Mouse (Mus musculus) limb, embryonic 12.5 days (tissue): ENCODE results near the gene Gm43552. TPM values are rescaled to one million over a fixed set of nuclear protein-coding genes. Genes with fewer than 3 reads are reported as not detected.

Experiments used
- ATAC-seq: fragments of 200-750 bp; cut with Nextera tagmentation; 2 replicates; pipeline ENCODE4 v1.8.0; 2017; ENCODE audit warnings: low read depth, moderate TSS enrichment; ENCODE audit not compliant: insufficient number of reproducible peaks, insufficient read depth, low FRiP score, low TSS enrichment
- H3K27ac ChIP-seq: fragments of 300-500 bp; sonication (generic); 2 replicates; pipeline ENCODE4 v1.5.1; 2016; ENCODE audit warnings: mild to moderate bottlenecking, moderate library complexity
- H3K27me3 ChIP-seq: fragments of 300-500 bp; sonication (generic); 2 replicates; pipeline ENCODE4 v1.6.1; 2016; ENCODE audit warnings: mild to moderate bottlenecking, moderate library complexity
- H3K36me3 ChIP-seq: fragments of 300-500 bp; sonication (generic); 2 replicates; pipeline ENCODE4 v1.6.1; 2016; ENCODE audit warnings: mild to moderate bottlenecking, moderate library complexity
- H3K4me1 ChIP-seq: fragments of 300-500 bp; sonication (generic); replicated peaks from 2 replicates; pipeline ENCODE4 v1.6.1; 2016
- H3K4me2 ChIP-seq: fragments of 300-500 bp; sonication (generic); 2 replicates; pipeline ENCODE4 v1.6.1; 2016; ENCODE audit warnings: mild to moderate bottlenecking, moderate library complexity
- H3K4me3 ChIP-seq: fragments of 300-500 bp; sonication (generic); replicated peaks from 2 replicates; pipeline ENCODE4 v1.5.1; 2016; ENCODE audit warnings: mild to moderate bottlenecking
- H3K9ac ChIP-seq: fragments of 300-500 bp; sonication (generic); replicated peaks from 2 replicates; pipeline ENCODE4 v1.6.1; 2016; ENCODE audit warnings: mild to moderate bottlenecking, moderate library complexity
- H3K9me3 ChIP-seq: fragments of 300-500 bp; sonication (generic); 2 replicates; pipeline ENCODE4 v1.6.1; 2016; ENCODE audit warnings: mild to moderate bottlenecking, moderate library complexity
- WGBS: fragments of 180-500 bp; shearing (Covaris S2); methylation state at CpG from one replicate; pipeline ENCODE4 v1.1.7; 2016; 5-methylcytosine and 5-hydroxymethylcytosine counted together
- polyA plus RNA-seq: library from polyadenylated mRNA; unstranded; fragments of >200 nt; fragmentation: Nextera tagmentation; extraction: Ambion mirVana; gene quantifications from 2 replicates; pipeline ENCODE4 v1.2.1, GENCODE M21; 2016

The Gm43552 gene
- polyA plus RNA-seq, 1 experiment from 2014 or later, result not detected

GRCm38 (mm10) chr5:65466911-65467310 lies 25.7 kb downstream of the Gm43552 start:
- H3K9ac ChIP-seq, result no peak overlapping the region
- no peak overlapping the region for H3K4me2 ChIP-seq
- H3K4me3 ChIP-seq, result no peak overlapping the region
- H3K27me3 ChIP-seq, result no peaks in the 10 kb centered on the region
- no peak for ATAC-seq
- no peak overlapping the region for H3K27ac ChIP-seq
- H3K9me3 ChIP-seq, result no peaks in the 10 kb centered on the region; the same call in 1 of the 2 replicates
- WGBS, result 68% methylated on average over 3 of the region's 3 CpGs
- H3K36me3 ChIP-seq, result peaks cover 40% of the 10 kb centered on the region
- H3K4me1 ChIP-seq, result no peaks in the 10 kb centered on the region

GRCm38 (mm10) chr5:65460361-65460760 lies 32.3 kb downstream of the Gm43552 start:
- H3K27ac ChIP-seq, result no peak overlapping the region
- 88% methylated on average over 14 of the region's 14 CpGs for WGBS
- H3K9me3 ChIP-seq, result no peaks in the 10 kb centered on the region
- no peak overlapping the region for H3K4me3 ChIP-seq
- H3K4me2 ChIP-seq, result no peak overlapping the region
- no peaks in the 10 kb centered on the region for H3K27me3 ChIP-seq
- ATAC-seq, result no peak
- H3K9ac ChIP-seq, result no peak overlapping the region
- peaks cover 32% of the 10 kb centered on the region for H3K4me1 ChIP-seq
- H3K36me3 ChIP-seq, result peaks cover 21% of the 10 kb centered on the region; the same call in 1 of the 2 replicates

- Histone ChIP-seq H3K27me3 (no peaks in the 10 kb centered on the region), H3K9me3 (no peaks in the 10 kb centered on the region), H3K4me3 (no peak overlapping the region), H3K4me1 (peaks cover 32% of the 10 kb centered on the region), H3K27ac (no peak overlapping the region), H3K36me3 (peaks cover 18% of the 10 kb centered on the region; the same call in 1 of the 2 replicates), H3K4me2 (no peak overlapping the region), H3K9ac (no peak overlapping the region)
- no peak for ATAC-seq
- 86% methylated on average over 3 of the region's 3 CpGs for WGBS
Measured at GRCm38 (mm10) chr5:65459454-65459853, 33.2 kb downstream of the Gm43552 start.

GRCm38 (mm10) chr5:65457846-65458245 lies 34.8 kb downstream of the Gm43552 start:
- H3K4me1 ChIP-seq, result peaks cover 32% of the 10 kb centered on the region
- no peak for ATAC-seq
- H3K4me3 ChIP-seq, result no peak overlapping the region
- H3K9me3 ChIP-seq, result no peaks in the 10 kb centered on the region
- peak overlapping the region; percentile 88 for H3K27ac ChIP-seq
- WGBS, result 56% methylated on average over 5 of the region's 5 CpGs
- H3K4me2 ChIP-seq, result no peak overlapping the region
- H3K27me3 ChIP-seq, result no peaks in the 10 kb centered on the region
- H3K36me3 ChIP-seq, result peaks cover 25% of the 10 kb centered on the region; the same call in 1 of the 2 replicates
- no peak overlapping the region for H3K9ac ChIP-seq

- 32% methylated on average over 7 of the region's 7 CpGs for WGBS
- H3K4me3 ChIP-seq, result no peak overlapping the region
- H3K27ac ChIP-seq, result peak overlapping the region; percentile 88
- H3K27me3 ChIP-seq, result no peaks in the 10 kb centered on the region
- peak; percentile 85; the same call in 1 of the 2 replicates for ATAC-seq
- no peaks in the 10 kb centered on the region for H3K9me3 ChIP-seq
- H3K9ac ChIP-seq, result no peak overlapping the region; the same call in 1 of the 2 replicates
- H3K4me2 ChIP-seq, result peak overlapping the region; percentile 30
- H3K36me3 ChIP-seq, result peaks cover 31% of the 10 kb centered on the region; the same call in 1 of the 2 replicates
- H3K4me1 ChIP-seq, result peaks cover 32% of the 10 kb centered on the region
Measured at GRCm38 (mm10) chr5:65457086-65457827, 35.4 kb downstream of the Gm43552 start.

GRCm38 (mm10) chr5:65454771-65455170 lies 37.9 kb downstream of the Gm43552 start:
- ATAC-seq, result no peak
- no peak overlapping the region for H3K4me2 ChIP-seq
- H3K36me3 ChIP-seq, result peaks cover 32% of the 10 kb centered on the region; the same call in 1 of the 2 replicates
- H3K4me3 ChIP-seq, result no peak overlapping the region
- no peak overlapping the region for H3K9ac ChIP-seq
- H3K4me1 ChIP-seq, result peaks cover 32% of the 10 kb centered on the region
- no peak overlapping the region for H3K27ac ChIP-seq
- no peaks in the 10 kb centered on the region for H3K9me3 ChIP-seq
- no peaks in the 10 kb centered on the region for H3K27me3 ChIP-seq
- WGBS, result 52% methylated on average over 5 of the region's 5 CpGs

- no peak for ATAC-seq
- peaks cover 4% of the 10 kb centered on the region; the same call in 1 of the 2 replicates for H3K4me1 ChIP-seq
- H3K27me3 ChIP-seq, result no peaks in the 10 kb centered on the region
- H3K4me2 ChIP-seq, result no peak overlapping the region
- H3K27ac ChIP-seq, result no peak overlapping the region
- H3K9me3 ChIP-seq, result no peaks in the 10 kb centered on the region
- 82% methylated on average over 4 of the region's 4 CpGs for WGBS
- H3K36me3 ChIP-seq, result peaks cover 34% of the 10 kb centered on the region
- H3K9ac ChIP-seq, result no peak overlapping the region
- no peak overlapping the region for H3K4me3 ChIP-seq
Measured at GRCm38 (mm10) chr5:65448941-65449340, 43.7 kb downstream of the Gm43552 start.

GRCm38 (mm10) chr5:65447826-65448225 lies 44.8 kb downstream of the Gm43552 start:
- no peak overlapping the region for H3K27ac ChIP-seq
- no peak for ATAC-seq
- H3K27me3 ChIP-seq, result no peaks in the 10 kb centered on the region
- 64% methylated on average over 2 of the region's 2 CpGs for WGBS
- peaks cover 4% of the 10 kb centered on the region; the same call in 1 of the 2 replicates for H3K4me1 ChIP-seq
- peaks cover 27% of the 10 kb centered on the region for H3K36me3 ChIP-seq
- no peak overlapping the region for H3K9ac ChIP-seq
- no peak overlapping the region for H3K4me3 ChIP-seq
- no peak overlapping the region for H3K4me2 ChIP-seq
- H3K9me3 ChIP-seq, result no peaks in the 10 kb centered on the region

GRCm38 (mm10) chr5:65446756-65447155 lies 45.9 kb downstream of the Gm43552 start:
- ATAC-seq, result no peak
- no peak overlapping the region for H3K9ac ChIP-seq
- H3K4me1 ChIP-seq, result peaks cover 4% of the 10 kb centered on the region; the same call in 1 of the 2 replicates
- no peaks in the 10 kb centered on the region for H3K27me3 ChIP-seq
- no peak overlapping the region for H3K4me2 ChIP-seq
- no peaks in the 10 kb centered on the region for H3K9me3 ChIP-seq
- H3K36me3 ChIP-seq, result peaks cover 20% of the 10 kb centered on the region
- 86% methylated on average over 2 of the region's 2 CpGs for WGBS
- H3K27ac ChIP-seq, result no peak overlapping the region
- H3K4me3 ChIP-seq, result no peak overlapping the region

- H3K4me2 ChIP-seq, result no peak overlapping the region
- H3K36me3 ChIP-seq, result peaks cover 16% of the 10 kb centered on the region
- ATAC-seq, result no peak
- peaks cover 4% of the 10 kb centered on the region; the same call in 1 of the 2 replicates for H3K4me1 ChIP-seq
- no peaks in the 10 kb centered on the region for H3K9me3 ChIP-seq
- H3K9ac ChIP-seq, result no peak overlapping the region
- no peaks in the 10 kb centered on the region for H3K27me3 ChIP-seq
- H3K4me3 ChIP-seq, result no peak overlapping the region
- H3K27ac ChIP-seq, result no peak overlapping the region
- WGBS, result 46% methylated on average over 3 of the region's 6 CpGs
Measured at GRCm38 (mm10) chr5:65444981-65445380, 47.7 kb downstream of the Gm43552 start.

- no peak for ATAC-seq
- no peaks in the 10 kb centered on the region for H3K9me3 ChIP-seq
- H3K4me1 ChIP-seq, result peaks cover 21% of the 10 kb centered on the region
- H3K27ac ChIP-seq, result no peak overlapping the region
- no peak overlapping the region for H3K4me3 ChIP-seq
- H3K4me2 ChIP-seq, result no peak overlapping the region
- no peak overlapping the region for H3K9ac ChIP-seq
- H3K36me3 ChIP-seq, result no peaks in the 10 kb centered on the region
- H3K27me3 ChIP-seq, result no peaks in the 10 kb centered on the region
Measured at GRCm38 (mm10) chr5:65438041-65438440, 54.6 kb downstream of the Gm43552 start.
